Mouse (Mus musculus) stomach, embryonic 15.5 days (tissue): ENCODE measurements around the gene Prop1. TPM values are rescaled to one million over a fixed set of nuclear protein-coding genes. Genes with fewer than 3 reads are reported as not detected.

ENCODE experiments used
- ATAC-seq: fragments of 200-750 bp; cut with Nextera tagmentation; 2 replicates; pipeline ENCODE4 v1.8.0; 2017; ENCODE audit warnings: low read depth, moderate number of reproducible peaks, moderate TSS enrichment; ENCODE audit not compliant: insufficient read depth, low FRiP score
- H3K27ac ChIP-seq: fragments of 300-500 bp; sonication (generic); 2 replicates; pipeline ENCODE4 v1.5.1; 2015; ENCODE audit warnings: mild to moderate bottlenecking, inconsistent platforms
- H3K27me3 ChIP-seq: fragments of 300-500 bp; sonication (generic); replicated peaks from 2 replicates; pipeline ENCODE4 v1.6.1; 2015; ENCODE audit warnings: inconsistent platforms
- H3K36me3 ChIP-seq: fragments of 300-500 bp; sonication (generic); 2 replicates; pipeline ENCODE4 v1.6.1; 2015; ENCODE audit warnings: inconsistent platforms
- H3K4me1 ChIP-seq: fragments of 300-500 bp; sonication (generic); 2 replicates; pipeline ENCODE4 v1.6.1; 2015; ENCODE audit warnings: inconsistent platforms
- H3K4me2 ChIP-seq: fragments of 300-500 bp; sonication (generic); 2 replicates; pipeline ENCODE4 v1.6.1; 2015; ENCODE audit warnings: mild to moderate bottlenecking, inconsistent platforms
- H3K4me3 ChIP-seq: fragments of 300-500 bp; sonication (generic); replicated peaks from 2 replicates; pipeline ENCODE4 v1.5.1; 2015; ENCODE audit warnings: inconsistent platforms
- H3K9ac ChIP-seq: fragments of 300-500 bp; sonication (generic); 2 replicates; pipeline ENCODE4 v1.6.1; 2015; ENCODE audit warnings: inconsistent platforms
- H3K9me3 ChIP-seq: fragments of 300-500 bp; sonication (generic); 2 replicates; pipeline ENCODE4 v1.6.1; 2016; ENCODE audit warnings: inconsistent platforms
- WGBS: fragments of 180-500 bp; shearing (Covaris S2); methylation state at CpG from one replicate; pipeline ENCODE4 v1.1.7; 2015; 5-methylcytosine and 5-hydroxymethylcytosine counted together
- polyA plus RNA-seq: library from polyadenylated mRNA; unstranded; fragments of >200 nt; fragmentation: Nextera tagmentation; extraction: Ambion mirVana; gene quantifications from 2 replicates; pipeline ENCODE4 v1.2.1, GENCODE M21; 2015

Gene Prop1
- polyA plus RNA-seq, 1 experiment from 2014 or later = not detected

- H3K9me3 ChIP-seq = no peaks in the 10 kb centered on the region
- under 1% methylated on average over 18 of the region's 18 CpGs for WGBS
- H3K27me3 ChIP-seq = no peaks in the 10 kb centered on the region
- H3K27ac ChIP-seq = 0 out of 2 replicates have a peak within 1 kb of the TSS, but pooled peaks have one; percentile 9
- H3K9ac ChIP-seq = peak within 1 kb of the TSS; percentile 57
- H3K4me2 ChIP-seq = peak within 1 kb of the TSS; percentile 96
- no peaks in the 10 kb centered on the region for H3K36me3 ChIP-seq
- H3K4me1 ChIP-seq = peaks cover 9% of the 10 kb centered on the region; the same call in 1 of the 2 replicates
- peak; percentile 90 for ATAC-seq
- H3K4me3 ChIP-seq = peak within 1 kb of the TSS; percentile 75
These were observed 22.1 kb downstream of the Prop1 start, which contains the start of gene Zfp354b for GRCm38 (mm10) chr11:50931451-50931866. Gene Zfp354b, minus strand, starts transcription at chr11:50931633.

GRCm38 (mm10) chr11:50931021-50931420, 22.5 kb downstream of the Prop1 start:
- peak; percentile 62 for ATAC-seq
- H3K27me3 ChIP-seq = no peaks in the 10 kb centered on the region
- no peaks in the 10 kb centered on the region for H3K9me3 ChIP-seq
- H3K9ac ChIP-seq = peak overlapping the region; percentile 57
- H3K36me3 ChIP-seq = no peaks in the 10 kb centered on the region
- 1% methylated on average over 16 of the region's 16 CpGs for WGBS
- peak overlapping the region; percentile 96 for H3K4me2 ChIP-seq
- H3K4me3 ChIP-seq = peak overlapping the region; percentile 75
- 0 out of 2 replicates have a peak overlapping the region, but pooled peaks have one; percentile 9 for H3K27ac ChIP-seq
- peaks cover 9% of the 10 kb centered on the region; the same call in 1 of the 2 replicates for H3K4me1 ChIP-seq

GRCm38 (mm10) chr11:50930469-50931014, 23.0 kb downstream of the Prop1 start:
- Histone ChIP-seq H3K4me2 (peak overlapping the region; percentile 96), H3K9me3 (no peaks in the 10 kb centered on the region), H3K9ac (peak overlapping the region; percentile 57), H3K27me3 (no peaks in the 10 kb centered on the region), H3K4me3 (peak overlapping the region; percentile 75), H3K27ac (no peak overlapping the region), H3K4me1 (peaks cover 9% of the 10 kb centered on the region; the same call in 1 of the 2 replicates), H3K36me3 (no peaks in the 10 kb centered on the region)
- no peak; the same call in 1 of the 2 replicates for ATAC-seq
- WGBS = 10% methylated on average over 14 of the region's 14 CpGs

- H3K27ac ChIP-seq = peak within 1 kb of the TSS; percentile 69
- under 1% methylated on average over 47 of the region's 47 CpGs for WGBS
These were observed 37.8 kb downstream of the Prop1 start, which contains the start of gene Zfp2 for GRCm38 (mm10) chr11:50915671-50916320. Gene Zfp2, minus strand, starts transcription at chr11:50916165.

GRCm38 (mm10) chr11:50914461-50914860, 39.1 kb downstream of the Prop1 start:
- H3K4me2 ChIP-seq = no peak overlapping the region
- 85% methylated on average over 3 of the region's 3 CpGs for WGBS
- no peak overlapping the region for H3K27ac ChIP-seq
- no peak for ATAC-seq
- H3K9ac ChIP-seq = no peak overlapping the region
- H3K27me3 ChIP-seq = no peaks in the 10 kb centered on the region
- H3K36me3 ChIP-seq = peaks cover 21% of the 10 kb centered on the region
- H3K9me3 ChIP-seq = no peaks in the 10 kb centered on the region
- no peak overlapping the region for H3K4me3 ChIP-seq
- H3K4me1 ChIP-seq = no peaks in the 10 kb centered on the region

More at GRCm38 (mm10) chr11:50915671-50916320, 37.8 kb downstream of the Prop1 start, which contains the start of gene Zfp2:
- Histone ChIP-seq H3K4me2 (peak within 1 kb of the TSS; percentile 62), H3K27me3 (no peaks in the 10 kb centered on the region), H3K4me1 (no peaks in the 10 kb centered on the region), H3K36me3 (peaks cover 13% of the 10 kb centered on the region), H3K9ac (peak within 1 kb of the TSS; percentile 61), H3K4me3 (peak within 1 kb of the TSS; percentile 90), H3K9me3 (no peaks in the 10 kb centered on the region)
- ATAC-seq = peak; percentile 96

GRCm38 (mm10) chr11:50913301-50913700, 40.3 kb downstream of the Prop1 start:
- H3K4me3 ChIP-seq = no peak overlapping the region
- 83% methylated on average over 1 of the region's 1 CpGs for WGBS
- H3K9ac ChIP-seq = no peak overlapping the region
- H3K36me3 ChIP-seq = peaks cover 30% of the 10 kb centered on the region
- H3K9me3 ChIP-seq = no peaks in the 10 kb centered on the region
- H3K27ac ChIP-seq = no peak overlapping the region
- H3K27me3 ChIP-seq = no peaks in the 10 kb centered on the region
- no peaks in the 10 kb centered on the region for H3K4me1 ChIP-seq
- no peak overlapping the region for H3K4me2 ChIP-seq
- ATAC-seq = no peak

GRCm38 (mm10) chr11:50908136-50908535, 45.4 kb downstream of the Prop1 start:
- Histone ChIP-seq H3K4me2 (no peak overlapping the region), H3K9ac (no peak overlapping the region), H3K4me1 (no peaks in the 10 kb centered on the region), H3K27me3 (no peaks in the 10 kb centered on the region), H3K36me3 (peaks cover 72% of the 10 kb centered on the region), H3K27ac (no peak overlapping the region), H3K9me3 (no peaks in the 10 kb centered on the region; the same call in 1 of the 2 replicates), H3K4me3 (no peak overlapping the region)
- ATAC-seq = no peak
- WGBS = 91% methylated on average over 5 of the region's 5 CpGs

Other genes starting within 250 kb of the Prop1 start
- 19.8 and 22.0 TPM in 2 replicates for gene Zfp354c, start 126.0 kb downstream of the Prop1 start, polyA plus RNA-seq
- 0.52 and 0.58 TPM in 2 replicates for gene Zfp879, start 112.2 kb downstream of the Prop1 start, polyA plus RNA-seq
- 0.09 and 0.18 TPM in 2 replicates for gene Grm6, start 103.1 kb downstream of the Prop1 start, polyA plus RNA-seq
- gene Zfp454, start 66.1 kb downstream of the Prop1 start, polyA plus RNA-seq = 5.6 and 5.7 TPM in 2 replicates
- gene Zfp2, start 37.6 kb downstream of the Prop1 start, polyA plus RNA-seq = 9.5 and 11.0 TPM in 2 replicates
- 1.0 and 1.3 TPM in 2 replicates for gene Zfp354b, start 22.1 kb downstream of the Prop1 start, polyA plus RNA-seq
- gene 4933414I15Rik, start 10.0 kb downstream of the Prop1 start, polyA plus RNA-seq = not detected in 2 replicates
- gene Olfr1378, start 12.8 kb upstream of the Prop1 start, polyA plus RNA-seq = not detected in 2 replicates
- not detected in 2 replicates for gene Olfr1377, start 28.2 kb upstream of the Prop1 start, polyA plus RNA-seq
- gene Olfr51, start 49.8 kb upstream of the Prop1 start, polyA plus RNA-seq = not detected in 2 replicates
- gene Olfr54, start 60.5 kb upstream of the Prop1 start, polyA plus RNA-seq = not detected in 2 replicates
- not detected in 2 replicates for gene Olfr1375, start 94.3 kb upstream of the Prop1 start, polyA plus RNA-seq
- gene Zfp354a, start 105.5 kb upstream of the Prop1 start, polyA plus RNA-seq = 6.3 and 9.4 TPM in 2 replicates